Mouse (Mus musculus) myocyte (in vitro differentiated cells): ENCODE results near the gene Fgf3.

ENCODE experiments used
- E2F4 ChIP-seq: IDR thresholded peaks from one replicate; pipeline ENCODE4 v1.6.1; 2011; ENCODE audit warnings: mild to moderate bottlenecking, control low read depth, moderate library complexity; ENCODE audit not compliant: insufficient read depth
- MAX ChIP-seq: IDR thresholded peaks from one replicate; pipeline ENCODE4 v1.6.1; 2011; ENCODE audit warnings: low read depth, mild to moderate bottlenecking, control low read depth
- MYOG ChIP-seq, 3 experiments: IDR thresholded peaks; one replicate each; pipeline ENCODE4 v1.6.1; 2011; ENCODE audit warnings: control low read depth in 2 of 3, low read depth in 2 of 3, mild to moderate bottlenecking in 2 of 3; ENCODE audit not compliant: insufficient read length in 2 of 3, control insufficient read depth in 1 of 3, insufficient read depth in 1 of 3
- POLR2A ChIP-seq: IDR thresholded peaks from one replicate; pipeline ENCODE4 v1.6.1; 2011; ENCODE audit warnings: low read depth, mild to moderate bottlenecking, control low read depth, moderate library complexity; ENCODE audit not compliant: insufficient read length
- POLR2AphosphoS2 ChIP-seq: IDR thresholded peaks from one replicate; pipeline ENCODE4 v1.6.1; 2011; ENCODE audit warnings: low read depth, control low read depth; ENCODE audit not compliant: insufficient read length
- SRF ChIP-seq: IDR thresholded peaks from one replicate; pipeline ENCODE4 v1.6.1; 2011; ENCODE audit warnings: low read depth; ENCODE audit not compliant: control insufficient read depth, insufficient read length
- TCF12 ChIP-seq: IDR thresholded peaks from one replicate; pipeline ENCODE4 v1.6.1; 2011; ENCODE audit warnings: mild to moderate bottlenecking, control low read depth; ENCODE audit not compliant: poor library complexity, insufficient read depth, severe bottlenecking
- TCF3 ChIP-seq: IDR thresholded peaks from one replicate; pipeline ENCODE4 v1.6.1; 2011; ENCODE audit warnings: low read depth, control low read depth; ENCODE audit not compliant: insufficient read length
- USF1 ChIP-seq: IDR thresholded peaks from one replicate; pipeline ENCODE4 v1.6.1; 2011; ENCODE audit warnings: low read depth, mild to moderate bottlenecking, control low read depth, moderate library complexity

GRCm38 (mm10) chr7:144888564-144889299, 50.8 kb downstream of the Fgf3 start:
- no peak for TF ChIP-seq POLR2A
- TF ChIP-seq E2F4: no peak
- no peak for TF ChIP-seq MYOG (IDR thresholded peaks at IDR 0.05; ENCODE audit: control insufficient read depth in 1 of 3, insufficient read depth in 1 of 3, insufficient read length in 2 of 3, low read depth in 2 of 3)
- no peak for TF ChIP-seq POLR2AphosphoS2
- TF ChIP-seq MAX: no peak
- no peak for TF ChIP-seq USF1
- TF ChIP-seq TCF12: no peak
- TF ChIP-seq SRF: no peak
- no peak for TF ChIP-seq TCF3
